Mouse (Mus musculus) spleen, adult 18-20 months (tissue): Measurements from ENCODE around the gene 2410141K09Rik.
"Not testable (repeated sequence)": the region's sequence is repeated elsewhere in the genome, so short reads cannot be mapped to it uniquely, and the experiment has no call there.

Experiments used
- DNase-seq, 2 experiments: peaks; one replicate each; pipeline ENCODE4 v3.0.0; 2022; ENCODE audit warnings: mixed read lengths in 2 of 2

Gene 2410141K09Rik

DNA sequence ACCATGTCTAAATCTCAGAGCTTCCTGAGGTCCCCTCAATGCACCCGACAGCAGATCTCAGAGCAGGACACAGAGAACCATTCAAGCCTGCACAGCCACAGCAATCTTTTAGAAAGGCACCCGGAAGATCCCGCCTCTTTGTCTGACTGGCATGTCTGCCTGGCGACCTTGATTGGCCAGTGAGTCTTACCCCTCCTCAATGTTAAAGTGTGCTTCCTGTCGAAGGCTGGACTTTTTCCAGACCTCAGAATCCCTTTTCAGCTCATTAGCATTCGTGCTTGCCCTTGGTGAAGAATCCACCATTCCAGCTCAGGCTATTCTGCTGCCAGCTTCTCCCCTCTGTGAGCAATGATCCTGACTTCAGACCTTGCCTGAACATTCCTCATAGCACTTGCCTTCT, at the start of gene 2410141K09Rik:
2410141K09Rik (minus strand) TSS at position 101 of the 400 bp plus-strand sequence.
- DNase-seq: not testable (repeated sequence)

- DNase-seq: not testable (repeated sequence)
These were observed 14.1 kb downstream of the 2410141K09Rik start for GRCm38 (mm10) chr13:66426858-66427257.

- DNase-seq: not testable (repeated sequence)
These were observed 26.0 kb downstream of the 2410141K09Rik start for GRCm38 (mm10) chr13:66414962-66415361.
